Mouse (Mus musculus): ENCODE results near the gene Rps18. TPM values are rescaled to one million over a fixed set of nuclear protein-coding genes. Genes with fewer than 3 reads are reported as not detected.
"Not testable (repeated sequence)": the region's sequence is repeated elsewhere in the genome, so short reads cannot be mapped to it uniquely, and the experiment has no call there.

Gene Rps18
- polyA plus RNA-seq, 2 experiments from 2014 or later, result 6,766 to 6,959 TPM

GRCm38 (mm10) chr17:33919351-33920281 lies 36.2 kb downstream of the Rps18 start:
- peak; percentile 73 for ATAC-seq

GRCm38 (mm10) chr17:33918293-33919203 lies 37.3 kb downstream of the Rps18 start:
- peak; percentile 15 for ATAC-seq

- no peak for ATAC-seq
Observed at GRCm38 (mm10) chr17:33917656-33918292, 38.0 kb downstream of the Rps18 start.

GRCm38 (mm10) chr17:33916847-33917655 lies 38.8 kb downstream of the Rps18 start:
- no peak for ATAC-seq

GRCm38 (mm10) chr17:33916294-33916693 lies 39.5 kb downstream of the Rps18 start:
- no peak for ATAC-seq

- ATAC-seq, result peak; percentile 70
Observed at GRCm38 (mm10) chr17:33915671-33916250, 40.0 kb downstream of the Rps18 start, which contains the start of the genes Tapbp and Zbtb22. Tapbp (plus strand) TSS chr17:33915899. Zbtb22 (plus strand) TSS chr17:33915904.

- no peak for ATAC-seq
Observed at GRCm38 (mm10) chr17:33914969-33915391, 40.8 kb downstream of the Rps18 start.

GRCm38 (mm10) chr17:33913905-33914304 lies 41.9 kb downstream of the Rps18 start:
- ATAC-seq, result no peak

GRCm38 (mm10) chr17:33913264-33913663 lies 42.5 kb downstream of the Rps18 start:
- no peak for ATAC-seq

GRCm38 (mm10) chr17:33911813-33912414 lies 43.9 kb downstream of the Rps18 start:
- ATAC-seq, result no peak

GRCm38 (mm10) chr17:33911052-33911812 lies 44.6 kb downstream of the Rps18 start:
- ATAC-seq, result no peak

- no peak for ATAC-seq
Observed at GRCm38 (mm10) chr17:33910346-33911051, 45.3 kb downstream of the Rps18 start.

- ATAC-seq, result peak; percentile 10
Observed at GRCm38 (mm10) chr17:33909869-33910250, 45.9 kb downstream of the Rps18 start.

GRCm38 (mm10) chr17:33909077-33909868 lies 46.5 kb downstream of the Rps18 start, which contains the start of gene Daxx:
Daxx (plus strand) TSS chr17:33909414.
- peak; percentile 88 for ATAC-seq

GRCm38 (mm10) chr17:33908331-33909076 lies 47.3 kb downstream of the Rps18 start:
- no peak for ATAC-seq

- not testable (repeated sequence) for ATAC-seq
Observed at GRCm38 (mm10) chr17:33904835-33905234, 51.0 kb downstream of the Rps18 start, which contains the start of gene Platr17. Platr17 (plus strand) TSS chr17:33905135.

- not testable (repeated sequence) for ATAC-seq
Observed at GRCm38 (mm10) chr17:33903911-33904651, 51.7 kb downstream of the Rps18 start.
